Mouse (Mus musculus) embryo, embryonic 10 days (tissue): ENCODE measurements at regions not wholly inside any gene's neighbourhood (a gene's known extent, or its start where the extent isn't known, plus 50 kb on each side); places are given as distances from the start of the nearest gene placed in this dataset.
A peak's percentile ranks its signal among the peaks of the same experiment; 100 is the strongest.

Experiments
- DNase-seq: peaks from one replicate; pipeline ENCODE4 v3.0.0-alpha.2; 2015; ENCODE audit warnings: low spot score

- no peak for DNase-seq
Observed at GRCm38 (mm10) chr16:86366197-86366596, 464.6 kb upstream of the Adamts5 start.

GRCm38 (mm10) chr16:86361099-86361498, 459.5 kb upstream of the Adamts5 start:
- no peak for DNase-seq

GRCm38 (mm10) chr16:86355036-86355435, 453.4 kb upstream of the Adamts5 start:
- DNase-seq: no peak

DNA sequence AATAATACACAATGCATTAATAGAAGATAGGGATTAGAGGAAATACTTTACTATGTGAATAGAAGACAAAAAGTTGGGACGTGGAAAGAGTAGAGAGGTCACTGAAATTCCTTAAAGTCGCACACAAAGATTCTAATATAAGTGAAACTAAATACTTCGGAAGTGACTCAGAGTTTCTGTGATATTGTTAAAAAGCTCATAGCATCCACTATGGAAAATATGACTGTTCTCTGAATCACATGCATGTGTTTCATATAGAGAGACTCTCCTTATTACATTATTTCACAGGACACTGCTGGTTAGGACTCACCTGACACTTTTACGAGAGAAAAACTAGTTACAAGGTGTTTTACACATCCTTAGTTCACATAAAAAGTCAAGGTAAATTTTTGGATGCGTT, 446.1 kb upstream of the Adamts5 start:
- no peak for DNase-seq

GRCm38 (mm10) chr16:86346916-86347315, 445.3 kb upstream of the Adamts5 start:
- no peak for DNase-seq

DNA sequence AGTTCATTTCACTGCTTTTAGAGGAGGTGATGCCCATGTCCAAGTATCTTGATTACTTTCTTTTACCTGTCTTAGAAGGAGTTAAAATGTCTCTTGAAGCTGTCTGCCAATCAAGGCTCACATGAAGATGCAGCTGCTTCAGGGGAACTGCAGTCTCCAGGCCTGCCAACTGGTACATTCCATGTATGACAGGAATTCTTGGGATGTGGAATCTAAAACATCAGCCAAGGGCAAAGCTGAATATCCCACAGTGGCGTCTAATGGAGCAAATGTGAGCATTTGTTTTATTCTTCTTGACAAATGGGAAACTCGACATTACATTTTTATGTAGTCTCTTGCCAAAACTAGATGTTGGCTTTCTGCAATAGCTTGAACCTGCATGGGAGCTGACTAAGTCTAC, 438.7 kb upstream of the Adamts5 start:
- DNase-seq: no peak

- no peak for DNase-seq
Observed at GRCm38 (mm10) chr16:86325406-86325805, 423.8 kb upstream of the Adamts5 start.

GRCm38 (mm10) chr16:86318898-86319297, 417.3 kb upstream of the Adamts5 start:
- DNase-seq: no peak

- no peak for DNase-seq
Observed at GRCm38 (mm10) chr16:86309696-86310095, 408.1 kb upstream of the Adamts5 start.

DNA sequence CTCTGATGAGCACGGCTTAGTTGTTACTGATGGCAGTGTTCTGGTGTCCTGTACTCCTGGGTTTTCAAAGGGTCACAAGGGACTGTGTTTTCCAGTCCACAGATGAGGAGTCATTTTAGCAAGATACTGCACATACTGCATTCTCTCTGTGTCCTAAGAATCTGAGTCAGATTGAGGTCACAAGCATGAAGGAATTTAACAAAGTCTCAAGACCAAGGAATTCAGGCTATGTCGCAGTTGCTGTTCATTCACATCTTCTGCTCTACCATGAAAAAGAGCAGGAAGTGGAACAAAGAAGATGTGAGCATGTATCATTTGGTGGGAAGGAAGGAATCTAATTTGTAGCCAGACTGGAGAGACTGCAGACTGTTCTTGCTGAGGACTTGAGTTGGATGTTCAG, 402.2 kb upstream of the Adamts5 start:
- no peak for DNase-seq

- peak; percentile 12 for DNase-seq
Observed at GRCm38 (mm10) chr16:86302451-86303145, 401.0 kb upstream of the Adamts5 start.

GRCm38 (mm10) chr16:86294436-86294835, 392.8 kb upstream of the Adamts5 start:
- DNase-seq: no peak

GRCm38 (mm10) chr16:86281326-86281725, 379.7 kb upstream of the Adamts5 start:
- DNase-seq: no peak

- no peak for DNase-seq
Observed at GRCm38 (mm10) chr16:86277031-86277430, 375.4 kb upstream of the Adamts5 start.

- peak; percentile 10 for DNase-seq
Observed at GRCm38 (mm10) chr16:86261612-86262011, 360.0 kb upstream of the Adamts5 start.

- no peak for DNase-seq
Observed at GRCm38 (mm10) chr16:86252630-86253029, 351.0 kb upstream of the Adamts5 start.

DNA sequence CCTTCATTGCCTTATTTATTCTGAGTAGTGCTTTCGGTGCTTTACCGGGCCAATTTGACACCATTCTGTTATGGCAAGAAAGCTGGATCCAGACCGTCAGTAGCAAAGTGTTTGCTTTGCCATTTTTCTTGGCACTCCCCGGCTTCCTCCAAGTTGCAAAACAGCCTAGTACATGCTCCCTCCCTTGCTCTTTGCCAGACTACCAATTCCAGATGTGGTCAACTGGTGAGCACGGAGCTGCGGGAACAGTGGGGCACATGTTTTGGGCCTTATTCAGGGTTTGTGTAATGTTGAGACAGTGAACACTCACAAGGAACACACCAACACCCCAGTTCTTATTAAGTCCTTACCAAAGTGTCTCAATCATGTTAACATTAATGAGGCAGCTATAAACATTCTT, 348.4 kb upstream of the Adamts5 start:
- no peak for DNase-seq

DNA sequence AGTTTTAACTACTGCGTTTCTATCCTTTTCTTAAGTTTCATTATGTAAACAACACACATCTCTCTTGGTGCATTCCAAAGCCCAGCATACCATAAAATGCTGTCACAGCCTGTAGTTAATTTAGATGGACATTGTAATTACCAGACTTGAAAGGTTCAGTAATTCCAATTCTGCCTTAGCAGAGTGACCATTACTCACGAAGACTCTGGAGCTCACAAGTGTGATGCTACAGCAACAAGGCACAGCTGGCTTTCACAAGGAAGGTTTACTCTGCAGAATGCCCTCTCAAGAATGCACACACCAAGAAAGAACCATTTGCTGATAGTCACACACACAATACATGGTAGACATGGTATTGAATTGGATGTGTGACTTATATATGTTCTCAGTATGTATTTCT, 342.6 kb upstream of the Adamts5 start:
- peak; percentile 12 for DNase-seq

DNA sequence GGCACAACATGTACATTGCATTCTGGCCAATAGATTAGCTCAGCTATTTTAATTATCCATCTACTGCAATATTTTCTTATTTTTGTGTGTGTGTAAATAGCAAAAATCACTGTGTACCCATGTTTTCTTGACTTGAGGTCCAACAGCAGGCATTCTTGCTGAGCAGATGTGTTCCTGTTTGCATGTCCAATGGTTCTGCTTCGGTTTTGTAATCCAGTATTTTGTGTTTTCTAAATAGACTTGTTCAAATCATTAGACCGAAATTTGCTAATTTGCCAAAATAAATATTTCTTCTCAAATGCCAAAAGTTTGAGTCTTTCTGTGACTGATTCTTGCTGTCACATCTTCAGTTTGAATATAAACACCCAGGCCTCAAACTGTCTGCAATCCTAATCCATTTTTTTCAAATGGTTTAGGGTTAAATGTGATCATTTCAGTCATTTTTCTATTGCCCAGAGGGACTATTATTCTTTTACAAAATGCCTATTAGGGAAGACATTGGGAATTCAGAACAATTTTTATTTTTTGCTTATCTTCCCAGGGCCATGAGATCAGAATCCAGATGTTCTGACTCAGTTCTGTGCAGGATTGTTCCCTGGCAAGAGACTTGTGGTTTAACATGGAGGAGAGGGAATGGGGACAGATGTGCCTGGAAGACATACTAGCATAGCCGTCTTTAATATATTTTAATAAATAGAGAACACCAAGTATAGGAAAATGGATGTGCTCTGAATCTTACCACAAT, 341.3 kb upstream of the Adamts5 start:
- no peak for DNase-seq

GRCm38 (mm10) chr16:86222997-86223396, 321.4 kb upstream of the Adamts5 start:
- DNase-seq: no peak

DNA sequence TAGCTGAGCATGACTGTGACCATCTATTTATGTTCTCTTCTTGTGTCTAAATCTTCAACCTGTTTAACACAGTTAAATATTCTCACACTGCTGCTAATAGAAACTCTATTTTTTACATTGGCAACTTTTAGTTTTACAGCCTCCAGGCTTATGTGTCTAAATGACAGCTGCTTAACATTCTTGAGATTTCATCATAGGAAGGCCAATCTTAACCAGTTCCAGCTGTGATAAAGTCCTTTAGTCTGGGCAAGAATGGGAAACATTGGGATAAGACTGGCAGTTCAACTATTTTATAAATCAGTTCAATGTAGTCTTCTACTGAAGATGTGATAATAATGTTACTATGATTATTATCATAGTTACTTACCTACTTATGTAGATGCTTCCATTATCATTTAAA, 308.9 kb upstream of the Adamts5 start:
- DNase-seq: peak; percentile 10

DNA sequence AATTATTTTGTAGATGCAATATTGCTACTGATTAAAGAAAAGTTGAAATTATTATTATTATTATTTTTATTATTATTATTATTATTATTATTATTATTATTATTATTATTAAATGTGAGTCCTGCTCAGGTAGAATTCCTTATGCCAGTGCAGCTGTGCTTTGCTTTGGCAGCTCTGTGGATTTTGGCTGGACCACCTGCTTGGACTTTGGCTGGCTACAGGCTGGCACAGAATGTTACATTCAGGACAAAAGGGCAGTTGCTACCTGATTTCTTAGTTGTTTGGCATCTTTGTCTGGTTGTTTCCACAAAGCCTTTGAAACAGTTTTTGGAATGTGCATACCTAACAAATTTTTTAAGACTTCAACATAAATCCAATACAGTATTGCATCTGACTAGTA, 307.7 kb upstream of the Adamts5 start:
- DNase-seq: no peak

- DNase-seq: no peak
Observed at GRCm38 (mm10) chr16:86189874-86190273, 288.2 kb upstream of the Adamts5 start.

GRCm38 (mm10) chr16:86188966-86189365, 287.3 kb upstream of the Adamts5 start:
- DNase-seq: no peak
